Mouse (Mus musculus) natural killer cell, adult 2 months (primary cell): Measurements from ENCODE around the gene Frmpd1.

Experiments used
- DNase-seq, 2 experiments: peaks; one replicate each; pipeline ENCODE4 v3.0.0; 2022; ENCODE audit warnings: low spot score in 2 of 2

Gene Frmpd1

GRCm38 (mm10) chr4:45320159-45320816 lies 135.6 kb downstream of the Frmpd1 start:
- peak; percentile 87 to 89 for DNase-seq

- DNase-seq: no peak
Measured at GRCm38 (mm10) chr4:45331139-45331538, 146.5 kb downstream of the Frmpd1 start.

DNA sequence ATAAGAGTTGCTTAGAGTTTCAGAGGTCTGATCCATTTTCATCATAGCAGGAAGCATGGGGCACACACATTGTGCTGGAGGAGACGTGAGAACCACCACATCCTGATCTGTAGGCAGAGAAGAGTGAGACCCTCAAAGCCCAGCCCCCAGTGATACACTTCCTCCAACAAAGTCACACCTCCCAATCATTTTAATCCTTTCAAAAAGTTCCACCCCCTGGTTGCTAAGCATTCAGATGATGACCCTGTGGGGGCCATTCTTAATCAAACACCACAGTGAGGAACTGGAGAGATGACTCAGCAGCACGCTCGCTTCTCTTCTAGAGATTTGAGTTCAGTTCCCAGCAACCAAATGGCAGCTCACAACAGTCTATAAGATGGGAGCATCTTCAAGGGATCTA lies 147.8 kb downstream of the Frmpd1 start:
- no peak for DNase-seq
